Mouse (Mus musculus): ENCODE measurements at regions not wholly inside any gene's neighbourhood (a gene's known extent, or its start where the extent isn't known, plus 50 kb on each side); places are given as distances from the start of the nearest gene placed in this dataset.

GRCm38 (mm10) chr9:84295891-84296290 lies 370.9 kb downstream of the Bckdhb start:
- Histone ChIP-seq H3K27ac (ENCODE audit: control insufficient read depth, low read depth, low read length) (no peak overlapping the region), H3K79me2 (ENCODE audit: control insufficient read depth, insufficient read depth, low read length, poor library complexity) (no peaks in the 10 kb centered on the region), H3K9ac (ENCODE audit: control insufficient read depth, low read depth, low read length, poor library complexity, severe bottlenecking) (no peak overlapping the region), H3K4me1 (ENCODE audit: control insufficient read depth in 1 of 2, insufficient read depth in 2 of 2, low read length in 2 of 2) (no peaks in the 10 kb centered on the region), H3K27me3 (ENCODE audit: control insufficient read depth in 1 of 2, insufficient read depth in 2 of 2, low read length in 2 of 2) (no peaks in the 10 kb centered on the region), H3K9me3 (replicated peaks; ENCODE audit: insufficient read depth, low read length) (no peaks in the 10 kb centered on the region), H3K4me3 (ENCODE audit: control insufficient read depth in 1 of 2, insufficient read depth in 1 of 2, low read depth in 2 of 2, low read length in 2 of 2) (no peak overlapping the region), H3K36me3 (ENCODE audit: control insufficient read depth in 1 of 2, insufficient read depth in 2 of 2, low read length in 2 of 2) (no peaks in the 10 kb centered on the region)
- no peak for DNase-seq (ENCODE audit: low read depth, low spot score)
- no peak for TF ChIP-seq USF2 (IDR thresholded peaks at IDR 0.05; ENCODE audit: borderline replicate concordance in 1 of 2, insufficient read depth in 1 of 2, low read depth in 1 of 2, low read length in 2 of 2)
- TF ChIP-seq RAD21 (IDR thresholded peaks at IDR 0.05; ENCODE audit: low read depth, low read length), result no peak
- no peak for TF ChIP-seq ELF1 (IDR thresholded peaks at IDR 0.05; ENCODE audit: low read depth, low read length)
- TF ChIP-seq SMC3 (IDR thresholded peaks at IDR 0.05; ENCODE audit: low read depth, low read length), result no peak
- no peak for TF ChIP-seq MAFK (IDR thresholded peaks at IDR 0.05; ENCODE audit: borderline replicate concordance, low read depth, low read length)
- TF ChIP-seq ZNF384 (IDR thresholded peaks at IDR 0.05; ENCODE audit: low read depth, low read length), result no peak
- no peak for TF ChIP-seq UBTF (IDR thresholded peaks at IDR 0.05; ENCODE audit: borderline replicate concordance, insufficient read depth, low read depth, low read length)
- TF ChIP-seq GABPA (IDR thresholded peaks at IDR 0.05; ENCODE audit: low read depth, low read length), result no peak
- no peak for TF ChIP-seq ZKSCAN1 (IDR thresholded peaks at IDR 0.05; ENCODE audit: low read depth, low read length)
- TF ChIP-seq NRF1 (IDR thresholded peaks at IDR 0.05; ENCODE audit: insufficient read depth, low read depth, low read length, poor library complexity, severe bottlenecking), result no peak
- TF ChIP-seq ZC3H11A (IDR thresholded peaks at IDR 0.05; ENCODE audit: low read depth, low read length), result no peak
- no peak for TF ChIP-seq TBP (IDR thresholded peaks at IDR 0.05; ENCODE audit: low read depth, low read length)
- TF ChIP-seq BHLHE40 (IDR thresholded peaks at IDR 0.05; ENCODE audit: borderline replicate concordance, low read depth, low read length), result no peak
- no peak for TF ChIP-seq TCF12 (IDR thresholded peaks at IDR 0.05; ENCODE audit: low read depth, low read length)

GRCm38 (mm10) chr9:84296456-84296855 lies 371.5 kb downstream of the Bckdhb start:
- TF ChIP-seq USF2 (IDR thresholded peaks at IDR 0.05; ENCODE audit: borderline replicate concordance in 1 of 2, insufficient read depth in 1 of 2, low read depth in 1 of 2, low read length in 2 of 2) (no peak), CTCF (IDR thresholded peaks at IDR 0.05 in 2 of 3, conservative IDR thresholded peaks at IDR 0.05 in 1 of 3; ENCODE audit: control insufficient read depth in 1 of 3, insufficient read depth in 1 of 3, low read depth in 2 of 3, low read length in 3 of 3, poor library complexity in 1 of 3, severe bottlenecking in 1 of 3) (no peak), NELFE (IDR thresholded peaks at IDR 0.05; ENCODE audit: low read depth, low read length) (no peak), GATA1 (IDR thresholded peaks at IDR 0.05; ENCODE audit: low read depth, low read length) (no peak), ZKSCAN1 (IDR thresholded peaks at IDR 0.05; ENCODE audit: low read depth, low read length) (no peak), MEF2A (IDR thresholded peaks at IDR 0.05; ENCODE audit: extremely low read depth, insufficient replicate concordance, low read depth, low read length, poor library complexity, severe bottlenecking) (no peak), MAX (IDR thresholded peaks at IDR 0.05; ENCODE audit: low read length) (no peak), TAL1 (IDR thresholded peaks at IDR 0.05; ENCODE audit: low read length) (no peak), MYC (IDR thresholded peaks at IDR 0.05; ENCODE audit: low read depth, low read length) (no peak), KAT2A (conservative IDR thresholded peaks at IDR 0.05; ENCODE audit: low read depth, low read length) (no peak), MAFK (IDR thresholded peaks at IDR 0.05; ENCODE audit: borderline replicate concordance, low read depth, low read length) (no peak), SMC3 (IDR thresholded peaks at IDR 0.05; ENCODE audit: low read depth, low read length) (no peak)
- Histone ChIP-seq H3K79me2 (ENCODE audit: control insufficient read depth, insufficient read depth, low read length, poor library complexity) (no peaks in the 10 kb centered on the region), H3K27me3 (ENCODE audit: control insufficient read depth in 1 of 2, insufficient read depth in 2 of 2, low read length in 2 of 2) (no peaks in the 10 kb centered on the region), H3K36me3 (ENCODE audit: control insufficient read depth in 1 of 2, insufficient read depth in 2 of 2, low read length in 2 of 2) (no peaks in the 10 kb centered on the region), H3K9ac (ENCODE audit: control insufficient read depth, low read depth, low read length, poor library complexity, severe bottlenecking) (no peak overlapping the region), H3K4me1 (ENCODE audit: control insufficient read depth in 1 of 2, insufficient read depth in 2 of 2, low read length in 2 of 2) (no peaks in the 10 kb centered on the region), H3K4me3 (ENCODE audit: control insufficient read depth in 1 of 2, insufficient read depth in 1 of 2, low read depth in 2 of 2, low read length in 2 of 2) (no peak overlapping the region), H3K9me3 (replicated peaks; ENCODE audit: insufficient read depth, low read length) (no peaks in the 10 kb centered on the region), H3K27ac (ENCODE audit: control insufficient read depth, low read depth, low read length) (no peak overlapping the region)
- no peak for DNase-seq (ENCODE audit: low read depth, low spot score)
